Mouse (Mus musculus): Measurements from ENCODE around the gene Ralgapa1. TPM values are rescaled to one million over a fixed set of nuclear protein-coding genes. Genes with fewer than 3 reads are reported as not detected.
"Not testable (repeated sequence)": the region's sequence is repeated elsewhere in the genome, so short reads cannot be mapped to it uniquely, and the experiment has no call there.

Gene Ralgapa1
- polyA plus RNA-seq, 1 experiment from 2014 or later, result 22.1 TPM

- 83% methylated on average over 2 of the region's 2 CpGs for WGBS
- H3K36me3 ChIP-seq (ENCODE audit: control insufficient read depth, insufficient read depth, low read length), result no peaks in the 10 kb centered on the region
- H3K4me1 ChIP-seq (ENCODE audit: control insufficient read depth, insufficient read depth, low read length), result no peaks in the 10 kb centered on the region
- no peaks in the 10 kb centered on the region for H3K9me3 ChIP-seq (ENCODE audit: control insufficient read depth, low read length)
- no peak overlapping the region for H3K9ac ChIP-seq (ENCODE audit: low read length)
- ATAC-seq (ENCODE audit: insufficient read depth, low FRiP score, low TSS enrichment) (no peak), DNase-seq (ENCODE audit: low spot score) (no peak)
- no peaks in the 10 kb centered on the region for H3K27me3 ChIP-seq (ENCODE audit: control insufficient read depth, insufficient read depth, low read length)
- H3K4me2 ChIP-seq (ENCODE audit: low read depth), result no peak overlapping the region
- H3K27ac ChIP-seq (ENCODE audit: low read depth, low read length), result no peak overlapping the region
- no peak overlapping the region for H3K4me3 ChIP-seq (ENCODE audit: low read depth, low read length)
These were observed 35.7 kb downstream of the Ralgapa1 start for GRCm38 (mm10) chr12:55785252-55785651.

GRCm38 (mm10) chr12:55782662-55783061, 38.3 kb downstream of the Ralgapa1 start:
- DNase-seq (ENCODE audit: low spot score) (no peak), ATAC-seq (ENCODE audit: insufficient read depth, low FRiP score, low TSS enrichment) (no peak)
- H3K9ac ChIP-seq (ENCODE audit: low read length), result no peak overlapping the region
- no peak overlapping the region for H3K4me2 ChIP-seq (ENCODE audit: low read depth)
- no peaks in the 10 kb centered on the region for H3K9me3 ChIP-seq (ENCODE audit: control insufficient read depth, low read length)
- H3K4me3 ChIP-seq (ENCODE audit: low read depth, low read length), result no peak overlapping the region
- no peaks in the 10 kb centered on the region for H3K4me1 ChIP-seq (ENCODE audit: control insufficient read depth, insufficient read depth, low read length)
- no peak overlapping the region for H3K27ac ChIP-seq (ENCODE audit: low read depth, low read length)
- H3K27me3 ChIP-seq (ENCODE audit: control insufficient read depth, insufficient read depth, low read length), result no peaks in the 10 kb centered on the region
- 91% methylated on average over 3 of the region's 3 CpGs for WGBS
- no peaks in the 10 kb centered on the region for H3K36me3 ChIP-seq (ENCODE audit: control insufficient read depth, insufficient read depth, low read length)

- ATAC-seq (ENCODE audit: insufficient read depth, low FRiP score, low TSS enrichment) (no peak), DNase-seq (ENCODE audit: low spot score) (peak; percentile 13)
- Histone ChIP-seq H3K27ac (ENCODE audit: low read depth, low read length) (no peak overlapping the region), H3K4me1 (ENCODE audit: control insufficient read depth, insufficient read depth, low read length) (no peaks in the 10 kb centered on the region), H3K9me3 (ENCODE audit: control insufficient read depth, low read length) (no peaks in the 10 kb centered on the region), H3K36me3 (ENCODE audit: control insufficient read depth, insufficient read depth, low read length) (no peaks in the 10 kb centered on the region), H3K27me3 (ENCODE audit: control insufficient read depth, insufficient read depth, low read length) (no peaks in the 10 kb centered on the region), H3K4me3 (ENCODE audit: low read depth, low read length) (no peak overlapping the region), H3K4me2 (ENCODE audit: low read depth) (no peak overlapping the region), H3K9ac (ENCODE audit: low read length) (no peak overlapping the region)
- 83% methylated on average over 2 of the region's 2 CpGs for WGBS
These were observed 42.7 kb downstream of the Ralgapa1 start for GRCm38 (mm10) chr12:55778301-55778700.

GRCm38 (mm10) chr12:55777356-55777755, 43.6 kb downstream of the Ralgapa1 start:
- Histone ChIP-seq H3K4me3 (ENCODE audit: low read depth, low read length) (no peak overlapping the region), H3K4me1 (ENCODE audit: control insufficient read depth, insufficient read depth, low read length) (no peaks in the 10 kb centered on the region), H3K27ac (ENCODE audit: low read depth, low read length) (no peak overlapping the region), H3K27me3 (ENCODE audit: control insufficient read depth, insufficient read depth, low read length) (no peaks in the 10 kb centered on the region), H3K36me3 (ENCODE audit: control insufficient read depth, insufficient read depth, low read length) (no peaks in the 10 kb centered on the region), H3K9ac (ENCODE audit: low read length) (no peak overlapping the region), H3K4me2 (ENCODE audit: low read depth) (no peak overlapping the region), H3K9me3 (ENCODE audit: control insufficient read depth, low read length) (no peaks in the 10 kb centered on the region)
- ATAC-seq (ENCODE audit: insufficient read depth, low FRiP score, low TSS enrichment) (no peak), DNase-seq (ENCODE audit: low spot score) (no peak)

- Histone ChIP-seq H3K36me3 (ENCODE audit: control insufficient read depth, insufficient read depth, low read length) (no peaks in the 10 kb centered on the region), H3K9me3 (ENCODE audit: control insufficient read depth, low read length) (no peaks in the 10 kb centered on the region), H3K4me1 (ENCODE audit: control insufficient read depth, insufficient read depth, low read length) (no peaks in the 10 kb centered on the region), H3K4me3 (ENCODE audit: low read depth, low read length) (no peak overlapping the region), H3K9ac (ENCODE audit: low read length) (no peak overlapping the region), H3K27me3 (ENCODE audit: control insufficient read depth, insufficient read depth, low read length) (no peaks in the 10 kb centered on the region), H3K4me2 (ENCODE audit: low read depth) (no peak overlapping the region), H3K27ac (ENCODE audit: low read depth, low read length) (no peak overlapping the region)
- ATAC-seq (ENCODE audit: insufficient read depth, low FRiP score, low TSS enrichment) (no peak), DNase-seq (ENCODE audit: low spot score) (no peak)
- WGBS, result 93% methylated on average over 3 of the region's 3 CpGs
These were observed 46.7 kb downstream of the Ralgapa1 start for GRCm38 (mm10) chr12:55774316-55774715.

- no peak for ATAC-seq (ENCODE audit: insufficient read depth, low FRiP score, low TSS enrichment)
- H3K4me1 ChIP-seq (ENCODE audit: control insufficient read depth, insufficient read depth, low read length), result no peaks in the 10 kb centered on the region
- no peak overlapping the region for H3K4me3 ChIP-seq (ENCODE audit: low read depth, low read length)
- H3K27me3 ChIP-seq (ENCODE audit: control insufficient read depth, insufficient read depth, low read length), result no peaks in the 10 kb centered on the region
- H3K9me3 ChIP-seq (ENCODE audit: control insufficient read depth, low read length), result no peaks in the 10 kb centered on the region
- no peak overlapping the region for H3K27ac ChIP-seq (ENCODE audit: low read depth, low read length)
- no peak overlapping the region for H3K9ac ChIP-seq (ENCODE audit: low read length)
- DNase-seq (ENCODE audit: low spot score), result no peak
- no peak overlapping the region for H3K4me2 ChIP-seq (ENCODE audit: low read depth)
- 83% methylated on average over 1 of the region's 1 CpGs for WGBS
- no peaks in the 10 kb centered on the region for H3K36me3 ChIP-seq (ENCODE audit: control insufficient read depth, insufficient read depth, low read length)
These were observed 100.6 kb downstream of the Ralgapa1 start for GRCm38 (mm10) chr12:55720319-55720718.

- H3K27ac ChIP-seq (ENCODE audit: low read depth, low read length), result no peak overlapping the region
- H3K4me1 ChIP-seq (ENCODE audit: control insufficient read depth, insufficient read depth, low read length), result no peaks in the 10 kb centered on the region
- ATAC-seq (ENCODE audit: insufficient read depth, low FRiP score, low TSS enrichment) (no peak), DNase-seq (ENCODE audit: low spot score) (no peak)
- 96% methylated on average over 4 of the region's 4 CpGs for WGBS
- no peaks in the 10 kb centered on the region for H3K9me3 ChIP-seq (ENCODE audit: control insufficient read depth, low read length)
- no peak overlapping the region for H3K4me2 ChIP-seq (ENCODE audit: low read depth)
- H3K9ac ChIP-seq (ENCODE audit: low read length), result no peak overlapping the region
- H3K4me3 ChIP-seq (ENCODE audit: low read depth, low read length), result no peak overlapping the region
- no peaks in the 10 kb centered on the region for H3K27me3 ChIP-seq (ENCODE audit: control insufficient read depth, insufficient read depth, low read length)
- no peaks in the 10 kb centered on the region for H3K36me3 ChIP-seq (ENCODE audit: control insufficient read depth, insufficient read depth, low read length)
These were observed 115.1 kb downstream of the Ralgapa1 start for GRCm38 (mm10) chr12:55705881-55706280.

- no peaks in the 10 kb centered on the region for H3K4me1 ChIP-seq (ENCODE audit: control insufficient read depth, insufficient read depth, low read length)
- H3K9ac ChIP-seq (ENCODE audit: low read length), result no peak overlapping the region
- H3K36me3 ChIP-seq (ENCODE audit: control insufficient read depth, insufficient read depth, low read length), result no peaks in the 10 kb centered on the region
- H3K27ac ChIP-seq (ENCODE audit: low read depth, low read length), result no peak overlapping the region
- ATAC-seq (ENCODE audit: insufficient read depth, low FRiP score, low TSS enrichment) (no peak), DNase-seq (ENCODE audit: low spot score) (no peak)
- no peak overlapping the region for H3K4me2 ChIP-seq (ENCODE audit: low read depth)
- no peak overlapping the region for H3K4me3 ChIP-seq (ENCODE audit: low read depth, low read length)
- WGBS, result 93% methylated on average over 6 of the region's 6 CpGs
- H3K9me3 ChIP-seq (ENCODE audit: control insufficient read depth, low read length), result no peaks in the 10 kb centered on the region
- H3K27me3 ChIP-seq (ENCODE audit: control insufficient read depth, insufficient read depth, low read length), result no peaks in the 10 kb centered on the region
These were observed 154.3 kb downstream of the Ralgapa1 start for GRCm38 (mm10) chr12:55666699-55667098.

- DNase-seq (ENCODE audit: low spot score); H3K27ac ChIP-seq (ENCODE audit: low read depth, low read length); H3K4me2 ChIP-seq (ENCODE audit: low read depth); H3K9ac ChIP-seq (ENCODE audit: low read length); H3K9me3 ChIP-seq (ENCODE audit: control insufficient read depth, low read length); H3K27me3 ChIP-seq (ENCODE audit: control insufficient read depth, insufficient read depth, low read length); H3K4me1 ChIP-seq (ENCODE audit: control insufficient read depth, insufficient read depth, low read length); H3K36me3 ChIP-seq (ENCODE audit: control insufficient read depth, insufficient read depth, low read length); H3K4me3 ChIP-seq (ENCODE audit: low read depth, low read length); ATAC-seq (ENCODE audit: insufficient read depth, low FRiP score, low TSS enrichment): not testable (repeated sequence)
These were observed 157.8 kb downstream of the Ralgapa1 start for GRCm38 (mm10) chr12:55663194-55663593.

All from neural tube, embryonic 11.5 days (tissue).